Mouse (Mus musculus) CH12.LX (cell line): ENCODE measurements at regions not wholly inside any gene's neighbourhood (a gene's known extent, or its start where the extent isn't known, plus 50 kb on each side); places are given as distances from the start of the nearest gene placed in this dataset.

Experiments used
- CTCF ChIP-seq, 2 experiments: IDR thresholded peaks in 1 of 2; conservative IDR thresholded peaks in 1 of 2; 2 replicates each; pipeline ENCODE4 v1.5.1; 2011 to 2012; ENCODE audit warnings: low read depth in 2 of 2, low read length in 2 of 2, improper control_type of control experiment in 1 of 2, inconsistent platforms in 1 of 2, mild to moderate bottlenecking in 1 of 2, moderate library complexity in 1 of 2
- EP300 ChIP-seq: IDR thresholded peaks from 2 replicates; pipeline ENCODE4 v1.6.1; 2011; ENCODE audit warnings: low read length, improper control_type of control experiment
- HCFC1 ChIP-seq: IDR thresholded peaks from 2 replicates; pipeline ENCODE4 v1.6.1; 2012; ENCODE audit warnings: low read depth, mild to moderate bottlenecking, inconsistent platforms, low read length, improper control_type of control experiment

DNA sequence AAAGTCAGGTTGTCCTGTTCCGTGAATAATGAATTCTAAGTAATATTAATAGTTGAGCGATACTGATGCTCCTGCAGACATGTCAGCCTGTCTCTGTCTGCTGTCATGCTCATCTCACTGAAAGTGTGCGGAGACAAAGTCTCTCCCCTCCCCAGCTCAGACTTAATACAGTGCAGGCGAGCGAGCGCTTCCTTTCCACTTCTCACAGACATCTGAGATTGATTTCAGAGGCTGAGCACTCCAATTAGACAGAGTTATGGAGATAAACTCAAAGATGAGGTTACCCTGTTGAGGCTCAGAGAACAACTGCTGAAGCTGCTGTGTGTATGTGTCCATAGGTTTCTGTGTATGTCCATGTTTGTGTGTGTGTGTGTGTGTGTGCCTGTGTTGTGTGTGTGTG lies 668.7 kb upstream of the 3110018I06Rik start:
- TF ChIP-seq HCFC1 = no peak
- no peak for TF ChIP-seq CTCF (conservative IDR thresholded peaks at IDR 0.05 in 1 of 2, IDR thresholded peaks at IDR 0.05 in 1 of 2; ENCODE audit: low read depth in 2 of 2, low read length in 2 of 2)
- TF ChIP-seq EP300 = no peak
